Mouse (Mus musculus): ENCODE measurements around the gene Csf1. TPM values are rescaled to one million over a fixed set of nuclear protein-coding genes. Genes with fewer than 3 reads are reported as not detected.

Csf1 gene
- polyA plus RNA-seq (2012; rRNA removed), result 22.9 and 27.6 TPM in 2 replicates

DNA sequence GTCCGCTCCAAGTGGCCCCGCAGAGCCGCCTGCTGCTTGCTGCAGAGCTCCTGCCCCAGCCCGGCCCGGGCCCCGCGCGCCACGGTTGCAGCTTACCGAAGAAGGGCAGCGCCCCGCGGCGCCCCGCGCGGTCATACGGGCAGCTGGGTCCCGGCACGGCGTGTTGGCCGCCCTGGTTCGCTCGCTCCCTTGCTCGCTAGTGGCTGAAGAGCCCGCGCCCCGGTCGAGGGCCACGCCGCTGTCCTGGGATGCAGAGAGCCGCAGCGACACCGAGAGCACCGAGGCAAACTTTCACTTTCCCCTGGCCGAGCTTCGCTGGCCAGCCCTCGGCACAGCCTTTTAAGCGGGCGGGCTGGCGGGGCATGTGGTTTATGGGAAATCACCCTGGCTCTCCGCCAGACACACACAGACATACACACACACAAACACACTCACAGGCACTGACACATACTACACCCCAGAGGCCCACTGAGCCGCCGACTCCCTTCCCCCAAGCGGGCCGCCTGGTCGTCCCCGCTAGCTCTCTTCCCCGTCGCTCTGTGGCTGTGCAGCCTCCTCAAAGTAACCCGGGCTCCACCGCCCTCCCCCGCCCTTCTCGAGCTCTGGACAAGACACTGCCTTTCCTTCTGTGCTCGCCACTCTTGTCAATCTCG lies at the start of gene Csf1:
Gene Csf1, minus strand, starts transcription at position 541 of the 653 bp plus-strand sequence.
- no peak for DNase-seq (ENCODE audit: low read depth)

DNA sequence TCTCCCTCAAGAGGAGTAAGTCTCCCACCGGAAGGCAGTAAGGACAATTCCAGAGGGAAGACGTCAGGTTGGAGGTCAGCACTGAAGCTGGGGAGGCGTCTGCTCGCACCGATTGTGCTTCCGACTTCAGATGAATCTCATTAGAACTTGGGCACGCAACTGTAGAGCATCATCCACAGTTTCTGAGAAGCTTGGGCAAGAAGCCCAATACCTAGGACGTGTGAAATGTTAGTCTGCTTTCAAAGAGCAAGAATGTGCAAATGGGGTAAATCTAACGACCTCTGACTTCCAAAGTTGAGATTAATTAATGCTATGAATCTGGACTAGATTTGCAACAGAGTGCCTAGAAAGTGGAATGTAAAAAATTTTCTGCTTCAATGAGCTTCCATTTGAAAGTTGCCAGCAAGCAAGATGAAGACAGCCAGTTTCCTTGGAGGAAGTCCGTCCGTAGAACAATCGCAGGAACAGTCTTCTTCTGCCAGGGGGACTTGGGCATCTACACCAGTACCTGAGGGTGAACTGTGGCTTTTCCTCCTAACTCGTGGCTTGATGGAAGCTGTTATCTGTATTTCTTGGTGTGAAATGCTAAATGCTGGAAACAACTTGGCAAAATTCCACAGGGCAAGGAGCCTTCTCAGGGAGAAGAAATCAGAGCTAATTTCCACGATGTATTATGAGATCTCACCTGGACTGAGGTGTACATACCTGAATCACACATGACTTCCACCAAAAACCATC lies 47.9 kb upstream of the Csf1 start:
- no peak for DNase-seq (ENCODE audit: low read depth)

DNA sequence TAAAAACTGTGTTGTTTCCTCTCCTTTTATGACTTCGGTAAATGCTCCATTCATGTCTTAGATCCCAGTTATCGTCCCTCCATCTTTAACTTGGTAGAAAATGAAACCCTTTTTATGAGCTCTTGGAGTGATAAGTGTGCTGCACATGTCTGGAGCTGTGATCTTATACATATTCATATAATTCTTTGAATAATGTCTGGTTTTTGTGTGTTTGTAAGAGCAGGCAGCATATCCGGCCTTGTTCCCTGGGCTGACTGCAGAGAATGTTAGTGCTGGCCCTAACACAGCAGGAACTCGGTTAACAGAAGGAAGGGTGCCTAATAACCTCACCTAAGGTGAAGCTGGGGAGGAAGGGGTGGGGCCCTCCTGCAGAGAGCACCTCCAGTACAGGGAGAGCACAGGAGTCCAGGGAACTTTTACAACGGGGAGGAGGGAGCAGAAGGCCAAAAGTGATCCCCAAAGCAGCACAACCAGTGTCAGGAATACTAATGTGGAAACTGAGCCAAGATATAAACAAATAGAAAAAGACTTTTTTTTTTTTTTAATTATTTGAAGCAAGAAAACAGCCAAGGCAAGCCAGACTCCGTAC lies 47.2 kb upstream of the Csf1 start:
- DNase-seq (ENCODE audit: low read depth), result no peak

DNA sequence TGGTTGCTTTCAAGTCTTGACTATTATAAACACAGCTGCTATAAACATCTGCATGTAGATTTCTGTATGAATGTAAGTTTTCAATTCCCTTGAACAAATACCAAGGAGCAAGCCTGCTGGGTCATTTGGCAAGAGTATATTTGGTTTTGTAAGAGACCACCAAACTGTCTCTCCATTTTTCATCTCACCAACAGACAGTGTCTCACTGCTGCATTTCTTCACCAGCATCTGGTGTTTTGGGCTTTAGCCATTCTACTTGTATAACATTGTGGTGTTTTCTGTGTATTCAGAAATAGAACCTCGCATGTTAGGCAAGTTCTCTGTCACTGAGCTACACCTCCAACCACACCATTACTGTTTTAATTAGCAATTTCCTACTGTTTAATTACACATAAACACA lies 46.6 kb upstream of the Csf1 start:
- DNase-seq (ENCODE audit: low read depth), result no peak

DNA sequence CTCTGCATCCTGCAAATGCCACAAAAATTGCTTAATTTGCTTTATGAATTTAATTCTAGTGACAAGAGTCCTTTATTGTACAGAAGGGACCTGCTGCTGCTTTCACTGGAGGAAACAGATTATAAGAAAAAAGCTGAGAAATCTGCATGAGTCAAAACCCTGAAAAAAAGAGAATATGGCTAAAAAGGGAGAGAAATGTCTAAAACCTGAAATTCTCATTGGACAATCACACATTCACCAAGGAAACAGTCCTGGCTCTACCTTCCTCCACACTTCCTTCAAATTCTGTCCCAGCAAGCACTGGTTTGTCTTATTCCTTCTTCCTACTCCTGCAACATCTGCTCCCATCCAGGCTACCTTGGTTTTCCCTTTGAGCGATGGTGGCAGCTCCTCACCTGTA lies 44.5 kb upstream of the Csf1 start:
- DNase-seq (ENCODE audit: low read depth), result no peak

DNA sequence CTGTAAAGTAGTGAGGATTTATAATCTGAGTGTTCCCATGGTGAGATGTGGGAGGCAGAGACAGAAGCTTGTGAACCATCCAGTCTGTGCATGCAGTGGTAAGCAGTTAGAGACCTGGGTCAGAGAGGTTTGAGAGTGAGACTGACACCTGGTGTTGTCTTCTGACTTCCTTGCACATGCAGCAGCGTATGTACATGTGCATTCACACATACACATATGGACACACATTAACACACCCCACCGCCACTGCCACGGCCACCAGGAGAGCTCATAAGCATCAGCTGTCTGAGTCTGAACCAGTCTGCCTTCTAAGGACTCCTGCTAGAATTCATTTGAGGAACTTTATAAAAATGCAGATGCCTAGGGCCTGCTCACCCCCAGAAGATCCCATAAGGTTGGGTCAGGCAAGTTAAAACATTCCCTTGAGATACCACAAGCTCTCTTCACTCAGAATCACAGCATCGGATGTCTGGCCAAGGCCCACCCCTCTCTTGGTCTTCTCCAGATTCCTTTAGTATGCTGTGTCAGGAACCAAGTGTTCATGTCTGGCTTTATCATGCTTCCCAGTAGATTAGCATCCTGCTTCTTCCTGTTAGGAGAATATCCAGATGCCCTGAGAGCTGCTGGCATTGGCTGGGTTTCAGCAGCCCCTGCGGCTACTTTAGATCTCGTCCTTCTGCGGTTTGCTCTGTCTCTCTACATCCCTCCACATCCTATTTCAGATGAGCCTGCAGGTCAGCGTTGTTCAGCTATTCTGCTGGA lies 42.1 kb upstream of the Csf1 start:
- no peak for DNase-seq (ENCODE audit: low read depth)

DNA sequence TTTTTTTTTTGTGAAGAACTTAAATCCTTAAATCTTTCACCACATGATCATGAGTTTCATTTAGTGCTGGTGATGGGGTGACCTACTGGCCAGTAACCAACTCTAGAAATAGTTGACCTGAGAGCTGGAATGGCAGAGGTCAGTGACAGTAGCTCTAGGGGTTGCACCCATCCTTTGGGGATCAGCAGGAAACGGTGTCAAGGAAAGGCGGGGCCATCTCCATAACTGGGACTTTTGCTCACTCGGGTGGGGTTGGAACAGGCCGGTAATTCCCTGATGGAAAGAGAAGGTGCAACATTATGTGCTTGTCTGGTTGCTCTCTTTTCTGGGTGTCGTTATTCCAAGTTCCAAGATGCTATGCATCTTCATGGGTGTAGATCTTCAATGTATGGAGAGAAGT lies 38.7 kb upstream of the Csf1 start:
- no peak for DNase-seq (ENCODE audit: low read depth)

DNA sequence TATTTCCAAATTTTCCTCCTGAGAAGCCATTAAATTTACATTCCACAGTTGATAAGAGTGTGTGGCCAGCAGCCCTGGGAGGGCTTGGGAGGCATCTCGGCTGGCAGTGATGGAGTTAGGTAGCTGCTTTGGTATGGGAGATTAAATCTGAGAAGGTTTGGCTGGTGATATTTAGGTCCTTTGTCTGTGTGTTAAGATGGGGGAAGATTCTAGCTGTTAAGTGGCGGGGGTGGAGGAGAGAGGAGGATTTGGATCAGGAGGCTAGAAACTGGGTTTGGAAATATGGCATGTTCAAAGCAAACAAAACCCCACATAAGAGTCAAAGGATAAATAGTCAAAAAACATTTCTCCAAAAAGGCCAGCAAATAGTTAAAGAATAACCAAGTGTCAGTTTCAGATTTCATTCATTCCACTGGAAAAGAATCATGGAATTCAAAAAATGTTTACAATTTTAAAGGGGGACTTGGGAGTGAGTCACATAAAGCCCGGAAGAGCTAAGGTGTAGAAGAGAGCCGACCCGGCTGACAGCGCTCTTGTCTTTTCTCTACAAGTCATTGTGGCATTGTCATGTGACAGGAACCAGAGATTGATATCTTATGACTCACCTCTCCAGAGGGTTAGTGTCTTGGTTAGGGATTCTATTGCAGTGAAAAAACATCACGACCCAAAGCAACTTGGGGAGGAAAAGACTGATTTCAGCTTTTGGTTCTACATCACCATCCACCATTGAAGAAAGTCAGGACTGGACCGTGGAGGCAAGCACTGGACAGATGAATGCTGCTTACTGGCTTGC lies 36.1 kb upstream of the Csf1 start:
- no peak for DNase-seq (ENCODE audit: low read depth)

DNA sequence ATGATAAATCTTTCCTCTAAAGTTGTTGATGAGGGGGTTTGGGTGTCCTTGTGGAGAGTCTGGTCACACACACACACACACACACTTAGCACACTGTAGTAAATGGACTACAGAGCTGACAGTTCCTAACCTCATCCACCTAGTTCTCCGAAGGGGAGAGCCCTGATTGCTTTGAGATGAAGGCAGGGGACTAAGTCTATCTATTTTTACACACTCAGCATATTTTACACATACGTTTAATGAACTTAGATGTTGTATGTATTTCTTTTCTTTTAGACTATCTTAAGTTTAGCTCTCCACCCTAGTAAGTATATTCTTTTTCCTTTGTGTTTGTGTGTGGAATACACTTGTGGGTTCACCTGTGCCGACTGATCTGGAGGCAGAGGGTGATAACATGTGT lies 34.6 kb upstream of the Csf1 start:
- DNase-seq (ENCODE audit: low read depth), result no peak

DNA sequence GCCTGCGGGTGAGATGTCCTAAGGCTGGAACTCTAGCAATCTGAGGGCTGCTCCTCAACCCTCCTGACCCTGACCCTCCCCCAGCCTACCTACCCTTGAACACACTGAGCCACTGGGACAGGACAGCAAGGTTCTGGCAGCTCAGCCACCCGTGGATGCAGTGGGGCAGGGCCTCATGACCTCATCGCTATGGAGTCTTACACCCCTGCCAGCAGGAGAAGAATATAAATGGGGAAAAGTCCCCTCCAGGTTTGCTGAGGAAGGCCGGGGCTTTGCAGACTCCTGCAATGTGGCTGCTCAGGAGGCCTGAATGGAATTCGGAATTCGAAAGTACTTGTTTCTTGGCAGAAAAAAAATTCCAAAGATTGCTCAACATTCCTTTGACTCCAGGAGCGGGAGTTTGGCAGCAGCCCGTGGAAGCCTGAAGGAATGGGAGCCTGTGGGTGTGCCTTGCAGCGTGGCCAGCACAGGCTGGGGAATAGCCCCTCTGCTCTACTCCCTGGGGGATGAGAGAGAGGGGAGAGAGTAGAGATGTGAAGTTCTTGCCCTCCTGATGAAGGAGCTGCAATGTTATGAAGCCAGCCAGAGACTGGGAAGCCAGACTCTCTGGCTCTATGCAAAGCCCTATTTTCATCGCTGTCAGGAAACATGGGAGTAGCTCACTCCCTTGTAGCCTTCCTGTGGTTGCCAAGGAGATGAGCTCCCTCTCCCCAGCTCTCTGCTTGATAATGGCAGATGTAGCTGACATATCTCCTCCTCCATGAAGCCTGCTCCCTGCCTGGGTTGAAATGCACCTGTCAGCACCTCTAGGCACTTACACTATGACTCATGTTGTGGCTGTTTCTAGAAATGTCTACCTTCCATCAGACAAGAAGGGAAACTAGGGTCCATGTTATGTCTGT lies 33.3 kb upstream of the Csf1 start:
- no peak for DNase-seq (ENCODE audit: low read depth)

DNA sequence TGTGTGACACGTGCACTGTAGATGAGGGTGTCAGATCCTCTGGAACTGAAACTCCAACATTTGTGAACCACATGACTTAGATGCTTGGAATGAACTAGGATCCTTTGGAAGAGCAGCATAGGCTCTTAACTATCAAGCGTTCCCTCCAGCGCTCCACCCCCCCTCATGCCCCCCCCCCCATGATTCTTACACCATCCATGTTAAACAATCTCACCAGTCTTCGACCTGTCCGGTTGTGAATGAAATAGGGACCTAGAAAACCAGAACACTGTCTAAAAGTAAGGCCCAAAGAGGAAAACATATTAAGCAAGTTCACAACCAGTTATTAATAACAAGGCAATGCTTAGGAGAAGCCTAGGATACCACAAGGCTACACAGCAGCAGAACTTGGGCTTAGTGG lies 32.5 kb upstream of the Csf1 start:
- no peak for DNase-seq (ENCODE audit: low read depth)

DNA sequence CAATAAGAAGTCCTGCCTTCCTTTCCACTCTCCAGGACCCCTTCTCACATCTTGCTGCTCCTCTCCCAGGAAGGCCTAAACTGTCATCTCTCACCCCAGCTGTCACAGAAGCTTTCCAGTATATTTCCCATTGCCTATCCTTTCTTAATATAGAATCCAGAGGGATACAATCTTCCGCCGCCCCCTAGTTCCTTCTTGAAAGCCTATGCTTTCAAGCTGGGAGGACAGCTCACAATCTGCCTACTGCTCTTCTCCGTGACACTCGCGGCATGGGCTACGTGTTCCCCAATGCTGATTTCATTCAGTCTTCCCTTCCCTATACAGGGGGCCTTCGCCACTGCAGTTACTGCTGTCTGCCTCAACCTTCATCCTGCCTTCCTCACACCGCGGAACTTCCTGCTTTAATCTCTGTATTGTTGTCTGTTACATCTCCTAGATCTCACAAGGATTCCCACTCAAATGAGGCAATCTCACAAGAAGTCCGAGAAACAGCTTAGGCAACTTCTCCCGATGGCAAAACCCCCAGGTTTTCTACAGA lies 30.6 kb upstream of the Csf1 start:
- DNase-seq (ENCODE audit: low read depth), result no peak

DNA sequence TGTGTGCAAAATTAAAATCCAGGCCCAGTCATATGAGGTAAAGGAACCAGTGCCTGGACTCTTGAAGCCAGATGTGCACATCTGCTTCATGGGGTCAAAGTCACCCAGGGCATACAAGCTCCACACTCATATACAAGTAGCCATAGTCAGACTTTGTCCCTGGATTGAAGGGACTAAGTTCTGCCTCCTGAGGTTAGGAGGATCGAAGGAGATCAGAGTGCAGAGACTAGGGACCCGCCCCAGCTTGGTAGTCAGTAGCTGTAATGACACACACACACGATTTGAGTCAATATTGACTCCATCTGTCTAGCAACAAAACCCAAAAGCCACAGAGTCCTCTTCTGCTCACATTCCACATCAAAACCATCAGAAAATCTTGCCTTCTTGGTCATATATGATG lies 30.0 kb upstream of the Csf1 start:
- DNase-seq (ENCODE audit: low read depth), result no peak

DNA sequence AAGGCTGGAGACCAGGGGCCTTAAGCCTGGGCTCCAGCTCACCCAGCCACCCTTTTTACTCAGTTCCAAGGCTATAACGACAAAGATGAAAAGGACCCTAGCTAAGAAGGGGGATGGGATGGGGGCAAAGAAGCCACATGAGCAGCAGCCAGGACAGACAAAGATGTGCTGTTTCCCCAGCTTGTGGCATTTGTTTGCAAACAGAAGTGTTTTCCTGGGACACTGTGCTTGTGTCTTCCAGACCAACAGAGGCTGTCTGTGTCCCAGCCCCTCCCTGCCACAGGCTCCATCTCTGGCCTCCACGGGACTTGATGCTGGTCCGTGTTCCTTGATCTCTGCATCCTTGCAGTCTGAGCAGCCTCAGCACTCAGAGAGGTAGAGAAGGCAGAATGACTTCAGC lies 28.6 kb upstream of the Csf1 start:
- DNase-seq (ENCODE audit: low read depth), result no peak

DNA sequence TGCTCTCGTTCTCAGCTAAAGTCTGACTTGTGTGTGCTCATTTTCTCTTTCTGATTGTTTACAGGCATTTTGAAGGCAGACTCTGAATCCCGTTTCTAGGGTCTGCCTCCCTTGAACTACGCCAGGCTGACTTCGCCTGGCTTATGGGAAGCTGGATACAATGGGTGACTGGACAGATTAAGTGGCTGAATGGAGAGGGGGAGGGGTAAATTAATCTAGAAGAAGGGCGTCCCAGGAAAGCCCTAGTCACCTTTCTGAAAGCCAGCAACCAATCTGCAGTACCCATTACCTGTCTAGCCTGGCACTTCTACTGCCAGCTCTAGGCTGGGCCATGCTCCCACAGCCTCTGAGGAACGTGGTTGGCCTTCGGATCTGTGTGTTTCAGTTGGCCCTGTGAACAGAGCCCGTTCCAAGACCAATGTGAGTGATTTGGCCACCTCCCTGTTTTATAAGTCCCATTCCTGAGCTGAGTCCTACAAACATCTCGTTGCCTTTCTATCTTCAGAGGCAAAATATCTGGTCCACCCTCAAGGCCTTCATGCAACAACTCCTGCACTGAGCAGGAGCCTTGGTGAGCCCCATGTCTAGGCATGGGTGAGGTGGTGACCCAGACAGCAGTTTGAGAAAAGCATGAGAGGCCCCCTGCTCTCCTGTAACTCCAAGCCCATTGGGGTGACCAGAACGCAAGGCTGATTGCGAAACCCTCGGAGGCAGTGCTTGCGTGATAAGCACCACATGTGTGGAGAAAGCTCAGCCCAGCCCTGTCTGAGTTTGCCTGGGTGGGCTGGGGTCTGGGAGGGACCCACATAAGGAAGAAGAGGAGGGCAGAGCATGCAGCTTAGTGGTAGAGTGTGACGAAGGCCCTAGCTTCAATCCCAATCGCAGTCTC lies 27.6 kb upstream of the Csf1 start:
- no peak for DNase-seq (ENCODE audit: low read depth)

DNA sequence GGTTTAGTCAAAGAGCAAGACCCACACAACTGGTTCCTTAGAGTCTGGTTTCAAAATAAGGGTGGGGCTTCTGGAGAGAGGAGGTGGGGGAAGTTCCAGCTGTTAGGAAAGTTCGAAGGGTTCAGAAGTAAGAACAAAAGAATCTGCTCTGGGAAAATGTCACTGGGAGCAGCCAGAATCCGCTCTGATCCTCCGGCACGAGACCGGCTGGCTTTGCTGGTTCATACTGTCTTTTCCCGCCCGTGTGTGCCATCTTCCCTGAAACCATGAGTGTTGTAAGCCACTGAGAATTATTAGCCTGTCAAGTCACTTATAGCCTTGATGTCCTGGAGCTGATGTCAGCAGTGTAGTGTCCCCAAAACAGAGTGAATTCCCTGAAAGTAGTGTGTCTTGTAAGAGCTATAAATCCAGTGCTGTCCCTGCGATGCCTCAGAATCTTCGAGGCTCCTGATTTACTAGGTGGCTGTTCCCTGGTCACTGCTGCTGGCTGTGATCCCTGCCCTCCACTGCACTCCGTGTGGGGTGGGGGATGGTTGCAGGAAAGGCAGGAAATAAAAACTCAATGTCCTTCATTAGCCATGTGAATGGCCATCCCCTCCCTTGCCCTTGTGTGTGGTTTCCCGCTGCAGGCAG lies 26.8 kb upstream of the Csf1 start:
- DNase-seq (ENCODE audit: low read depth), result no peak

DNA sequence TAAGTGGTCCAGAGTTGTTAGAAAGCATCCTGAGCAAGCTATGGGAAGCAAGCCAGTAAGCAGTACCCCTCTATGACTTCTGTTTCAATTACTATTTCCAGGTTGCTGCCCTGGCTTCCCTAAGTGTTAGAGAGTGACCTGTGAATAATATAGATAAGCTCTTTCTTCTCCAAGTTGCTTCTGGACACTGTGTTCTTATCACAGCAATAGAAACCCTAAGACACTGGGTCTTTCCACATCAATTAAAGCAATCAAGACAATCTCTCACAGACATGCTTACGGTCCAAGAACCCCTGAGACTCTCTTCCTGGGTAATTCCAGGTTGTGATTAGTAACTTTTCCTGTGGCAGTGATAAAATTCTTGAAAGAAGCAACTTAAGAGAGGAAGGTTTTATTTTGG lies 26.1 kb upstream of the Csf1 start:
- DNase-seq (ENCODE audit: low read depth), result no peak

DNA sequence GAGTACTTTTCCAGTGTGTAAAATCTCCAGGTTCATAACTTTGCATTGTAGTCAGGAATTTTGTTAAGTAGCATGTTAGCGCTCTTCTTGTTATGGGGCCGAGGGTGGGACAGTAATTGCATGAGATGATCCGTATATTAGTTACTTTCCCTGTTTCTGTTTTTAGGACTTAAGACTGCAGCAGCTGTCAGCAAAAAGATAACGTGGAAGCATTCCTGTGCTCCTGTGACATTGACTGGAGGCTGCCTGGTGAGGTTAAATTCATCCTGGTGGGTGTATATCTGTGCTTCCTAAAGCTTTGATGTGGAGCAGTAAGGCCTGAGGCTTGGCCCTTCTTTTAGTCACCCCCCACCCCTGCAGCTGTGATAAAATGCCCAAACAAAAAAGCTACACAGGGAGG lies 25.3 kb upstream of the Csf1 start:
- DNase-seq (ENCODE audit: low read depth), result no peak

DNA sequence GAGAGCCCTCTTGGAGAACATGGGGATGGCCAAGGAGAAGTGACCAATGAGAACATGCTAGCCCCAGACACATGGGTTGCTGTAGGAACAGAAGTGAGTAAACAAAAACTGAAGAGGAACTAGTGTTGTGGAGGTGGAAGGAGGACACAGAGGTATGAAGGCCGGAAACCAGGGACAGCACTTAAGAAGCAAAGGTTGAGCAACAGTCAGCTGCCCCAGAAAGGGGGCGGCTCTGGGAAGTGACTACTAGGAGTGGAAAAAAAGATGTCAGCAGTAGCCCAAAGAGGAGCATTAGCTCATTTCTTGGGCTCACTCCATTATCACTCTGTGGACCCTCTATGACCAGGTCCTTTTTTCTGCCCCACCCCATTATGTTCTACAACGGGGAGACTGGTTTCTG lies 23.0 kb upstream of the Csf1 start:
- no peak for DNase-seq (ENCODE audit: low read depth)
